Mouse (Mus musculus) lung, postnatal 14 days (tissue): Measurements from ENCODE around the gene Hmg20b.

ENCODE experiments used
- DNase-seq: peaks from one replicate; pipeline ENCODE4 v3.0.0; 2021

The Hmg20b gene

DNA sequence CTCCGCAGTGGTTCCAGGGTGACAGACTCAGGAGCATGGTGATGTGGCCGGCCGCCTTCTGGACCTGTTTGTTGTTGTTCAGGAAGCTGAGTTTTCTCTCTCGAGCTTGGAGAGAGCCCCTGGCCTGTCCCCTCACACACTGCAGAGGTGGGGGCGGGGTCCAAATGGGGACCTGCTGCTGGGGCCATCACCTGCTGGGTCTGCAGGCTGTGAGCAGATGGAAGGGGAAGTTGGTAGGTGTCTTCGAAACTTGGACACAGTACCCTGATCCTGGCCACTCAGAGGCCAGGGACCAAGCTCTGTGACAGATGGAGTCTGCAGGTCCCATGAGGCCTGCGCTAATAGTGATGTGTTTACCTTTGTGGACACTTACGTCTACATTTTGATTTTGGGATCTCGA is 49.0 kb downstream of the Hmg20b start:
- no peak for DNase-seq

GRCm38 (mm10) chr10:81300352-81300907 is 49.9 kb downstream of the Hmg20b start:
- no peak for DNase-seq

DNA sequence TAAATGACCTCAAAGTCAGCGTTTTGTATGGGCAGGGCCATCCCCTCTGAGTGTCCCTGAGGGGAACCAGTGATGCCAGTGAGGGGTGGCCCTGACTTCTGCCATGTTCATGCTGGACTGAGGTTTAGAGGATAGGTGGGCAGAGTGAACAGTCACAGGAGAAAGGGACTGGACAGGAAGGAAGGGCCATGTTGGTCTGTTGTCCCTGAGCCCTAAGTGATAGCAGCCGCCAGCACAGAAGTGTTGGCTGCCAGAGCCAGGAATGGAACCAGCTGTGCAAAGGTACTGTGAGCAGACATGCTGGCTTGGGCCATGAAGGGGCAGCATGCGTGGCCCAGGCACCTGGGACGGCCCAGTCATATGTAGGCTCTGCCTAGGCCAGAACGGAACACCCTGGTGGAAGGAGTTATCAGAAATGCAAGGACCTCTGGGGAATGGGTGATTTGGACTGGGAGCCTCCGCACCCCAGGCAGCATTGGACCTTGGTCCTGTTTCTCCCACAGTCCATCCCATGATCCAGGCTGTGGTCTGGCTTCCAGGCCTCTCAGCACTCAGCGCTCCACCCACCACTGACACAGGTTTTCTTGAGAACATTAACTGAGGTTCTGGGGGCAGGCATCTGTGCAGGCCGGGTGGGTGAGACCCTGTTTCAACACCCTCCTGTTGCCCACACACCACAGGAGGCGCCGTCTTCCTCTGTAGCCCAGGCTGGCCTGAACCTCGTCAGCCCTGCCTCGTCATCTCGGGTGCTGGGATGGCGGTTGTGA is 50.5 kb downstream of the Hmg20b start:
- DNase-seq = no peak

DNA sequence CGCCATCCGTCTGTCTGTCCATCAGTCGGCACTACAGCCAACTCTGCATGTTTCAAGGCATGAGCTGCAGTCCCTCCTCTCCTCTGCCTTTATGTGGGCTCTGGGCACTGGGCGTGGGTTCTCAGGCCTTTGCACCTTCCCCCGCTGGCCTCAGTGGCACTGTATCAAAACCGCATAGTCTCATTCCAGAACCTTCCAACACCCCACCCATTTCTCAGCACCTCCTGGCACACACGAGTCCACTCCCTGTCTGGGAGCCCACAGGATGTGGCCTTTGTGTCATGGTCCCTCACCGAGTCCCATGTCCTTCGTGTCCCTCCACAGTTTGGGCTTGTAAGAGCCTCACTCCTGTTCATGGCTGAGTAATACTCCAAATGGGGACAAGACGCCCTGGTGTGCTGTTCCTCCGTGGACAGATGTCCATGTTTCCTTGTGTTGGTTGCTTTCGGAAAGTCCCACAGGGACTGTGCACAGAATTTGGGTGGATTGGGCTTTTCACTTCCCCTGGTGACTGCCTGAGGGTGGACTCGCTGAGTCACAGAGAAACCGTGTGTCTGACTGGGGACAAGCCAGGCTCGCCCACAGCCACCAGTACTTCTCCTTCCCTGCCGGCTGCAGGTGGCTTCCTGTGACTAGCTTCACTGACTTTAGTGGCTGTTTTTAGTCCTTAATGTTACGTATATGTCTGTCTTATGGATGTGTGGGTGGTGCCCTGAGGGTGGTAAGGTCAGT is 51.7 kb downstream of the Hmg20b start:
- DNase-seq = peak; percentile 39

- peak; percentile 66 for DNase-seq
Observed at GRCm38 (mm10) chr10:81297845-81298244, 52.4 kb downstream of the Hmg20b start.

- no peak for DNase-seq
Observed at GRCm38 (mm10) chr10:81297246-81297645, 53.0 kb downstream of the Hmg20b start.
